Mouse (Mus musculus) liver, postnatal 0 days (tissue): ENCODE results near the gene Rbfox2. TPM values are rescaled to one million over a fixed set of nuclear protein-coding genes. Genes with fewer than 3 reads are reported as not detected.

Experiments used
- ATAC-seq: fragments of 200-750 bp; cut with Nextera tagmentation; 2 replicates; pipeline ENCODE4 v1.8.0; 2017; ENCODE audit warnings: mild to moderate bottlenecking, moderate library complexity
- DNase-seq: peaks from one replicate; pipeline ENCODE4 v3.0.0-alpha.2; 2016
- H3K27ac ChIP-seq: fragments of 300-500 bp; sonication (generic); 2 replicates; pipeline ENCODE4 v1.5.1; 2014; ENCODE audit warnings: antibody characterized with exemption, moderate library complexity, mild to moderate bottlenecking, low read depth
- H3K27me3 ChIP-seq: fragments of 300-500 bp; sonication (generic); 2 replicates; pipeline ENCODE4 v1.6.1; 2014; ENCODE audit warnings: low read length, control low read depth, mixed read lengths; ENCODE audit not compliant: insufficient read depth
- H3K36me3 ChIP-seq: fragments of 300-500 bp; sonication (generic); replicated peaks from 2 replicates; pipeline ENCODE4 v1.6.1; 2014; ENCODE audit warnings: mild to moderate bottlenecking, control low read depth, low read length, moderate library complexity, mixed read lengths; ENCODE audit not compliant: insufficient read depth
- H3K4me1 ChIP-seq: fragments of 300-500 bp; sonication (generic); 2 replicates; pipeline ENCODE4 v1.6.1; 2014; ENCODE audit warnings: antibody characterized with exemption, mild to moderate bottlenecking, control low read depth; ENCODE audit not compliant: insufficient read depth
- H3K4me2 ChIP-seq: fragments of 300-500 bp; sonication (generic); 2 replicates; pipeline ENCODE4 v1.6.1; 2014; ENCODE audit warnings: low read depth, mild to moderate bottlenecking, low read length, moderate library complexity, mixed read lengths
- H3K4me3 ChIP-seq: fragments of 300-500 bp; sonication (generic); 2 replicates; pipeline ENCODE4 v1.5.1; 2014; ENCODE audit warnings: low read depth, low read length
- H3K9ac ChIP-seq: fragments of 300-500 bp; sonication (generic); replicated peaks from 2 replicates; pipeline ENCODE4 v1.6.1; 2014; ENCODE audit warnings: mild to moderate bottlenecking, moderate library complexity
- H3K9me3 ChIP-seq: fragments of 300-500 bp; sonication (generic); 2 replicates; pipeline ENCODE4 v1.6.1; 2016; ENCODE audit warnings: mild to moderate bottlenecking, control low read depth, low read length, mixed read lengths
- CTCF ChIP-seq: sonication (generic); IDR thresholded peaks from 2 replicates; pipeline ENCODE4 v1.5.1; 2016; ENCODE audit warnings: antibody characterized with exemption, low read depth
- EP300 ChIP-seq: IDR thresholded peaks from 2 replicates; pipeline ENCODE4 v1.6.1; 2016; ENCODE audit warnings: antibody characterized with exemption, low read depth, mild to moderate bottlenecking
- WGBS: fragments of 180-500 bp; shearing (Covaris S2); extraction: QIAGEN DNeasy Blood & Tissue Kit; methylation state at CpG from one replicate; pipeline ENCODE4 v1.1.7; 2014; ENCODE audit not compliant: insufficient replicate concordance; 5-methylcytosine and 5-hydroxymethylcytosine counted together
- polyA plus RNA-seq: library from polyadenylated mRNA; unstranded; fragments of >200 nt; fragmentation: Nextera tagmentation; extraction: Ambion mirVana; gene quantifications from 2 replicates; pipeline ENCODE4 v1.2.1, GENCODE M21; 2015

The Rbfox2 gene
- polyA plus RNA-seq, 1 experiment from 2014 or later: 6.9 TPM

DNA sequence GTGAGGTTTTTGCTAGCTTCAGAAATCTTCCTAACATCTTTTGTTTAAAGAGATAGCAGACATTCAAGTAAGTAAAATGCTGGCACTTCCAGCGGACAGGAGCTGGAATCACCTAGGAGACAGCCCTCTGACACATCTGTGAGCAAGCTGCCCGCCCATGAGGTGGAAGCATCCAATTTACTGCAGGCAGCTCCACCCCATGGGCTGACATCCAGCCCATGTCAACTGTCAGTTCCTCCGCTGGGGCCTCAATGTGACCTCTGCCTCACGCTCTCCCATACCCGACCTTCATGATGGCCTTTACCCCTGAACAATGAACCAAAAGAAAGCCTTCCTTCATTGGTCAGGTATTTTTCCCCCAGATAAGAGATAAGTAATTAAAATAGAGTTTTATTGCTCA is 121.2 kb downstream of the Rbfox2 start:
- Histone ChIP-seq H3K27me3 (no peaks in the 10 kb centered on the region), H3K36me3 (no peaks in the 10 kb centered on the region), H3K4me1 (0 out of 2 replicates have a peak, but pooled peaks cover 3% of the 10 kb centered on the region), H3K4me3 (no peak overlapping the region), H3K9ac (no peak overlapping the region), H3K4me2 (no peak overlapping the region), H3K9me3 (no peaks in the 10 kb centered on the region), H3K27ac (no peak overlapping the region)
- DNase-seq: no peak
- WGBS: 53% methylated on average over 5 of the region's 5 CpGs
- peak; percentile 56; the same call in 1 of the 2 replicates for ATAC-seq
- no peak for TF ChIP-seq EP300
- no peak for TF ChIP-seq CTCF

DNA sequence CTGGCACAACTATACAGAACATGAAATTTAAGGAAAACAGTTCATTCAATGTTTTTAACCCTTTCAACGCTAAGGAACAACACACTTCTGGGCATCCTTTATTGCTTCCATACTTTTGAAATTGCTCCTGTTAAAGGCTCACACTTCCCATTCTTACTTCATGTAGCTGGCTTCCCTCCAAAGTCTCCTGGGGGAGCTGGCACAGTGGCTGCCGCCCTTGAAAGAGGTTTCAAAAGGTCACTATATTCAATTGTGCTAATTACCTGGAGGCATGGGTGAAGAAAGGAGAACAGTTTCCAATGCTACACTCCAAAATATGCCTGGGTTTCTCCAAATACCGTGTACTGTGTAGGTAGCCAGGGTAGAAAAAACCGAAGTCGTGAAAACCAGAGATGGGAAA is 124.0 kb downstream of the Rbfox2 start:
- DNase-seq (peak; percentile 31), ATAC-seq (no peak)
- 0 out of 2 replicates have a peak, but pooled peaks cover 3% of the 10 kb centered on the region for H3K4me1 ChIP-seq
- TF ChIP-seq EP300 (no peak), CTCF (no peak)
- H3K27me3 ChIP-seq: no peaks in the 10 kb centered on the region
- WGBS: 67% methylated on average over 5 of the region's 5 CpGs
- H3K27ac ChIP-seq: no peak overlapping the region
- H3K4me2 ChIP-seq: no peak overlapping the region
- H3K9me3 ChIP-seq: no peaks in the 10 kb centered on the region
- H3K36me3 ChIP-seq: no peaks in the 10 kb centered on the region
- H3K4me3 ChIP-seq: no peak overlapping the region
- no peak overlapping the region for H3K9ac ChIP-seq

DNA sequence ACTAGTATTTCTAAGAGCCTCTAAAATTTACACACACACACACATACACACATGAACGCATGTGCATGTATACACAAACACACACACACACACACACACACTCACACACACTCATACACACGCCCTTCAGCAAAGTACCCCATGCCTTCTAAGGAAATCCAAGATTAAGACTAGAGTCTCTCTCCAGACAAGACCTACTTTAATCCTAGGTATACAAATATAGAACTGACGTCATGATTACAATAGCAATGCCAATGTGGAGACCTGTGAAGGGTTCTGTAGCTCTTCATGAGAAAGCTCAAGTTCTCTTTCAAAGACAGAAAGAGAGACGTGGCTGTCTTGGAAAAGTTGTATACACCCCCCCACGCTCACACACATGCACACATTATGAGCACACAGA is 132.8 kb downstream of the Rbfox2 start:
- DNase-seq (no peak), ATAC-seq (no peak)
- no peak for TF ChIP-seq EP300
- H3K9ac ChIP-seq: no peak overlapping the region
- WGBS: 72% methylated on average over 5 of the region's 5 CpGs
- H3K4me1 ChIP-seq: peaks cover 8% of the 10 kb centered on the region; the same call in 1 of the 2 replicates
- H3K9me3 ChIP-seq: no peaks in the 10 kb centered on the region
- H3K27ac ChIP-seq: no peak overlapping the region
- no peaks in the 10 kb centered on the region for H3K27me3 ChIP-seq
- H3K36me3 ChIP-seq: no peaks in the 10 kb centered on the region
- no peak overlapping the region for H3K4me3 ChIP-seq
- H3K4me2 ChIP-seq: no peak overlapping the region

DNA sequence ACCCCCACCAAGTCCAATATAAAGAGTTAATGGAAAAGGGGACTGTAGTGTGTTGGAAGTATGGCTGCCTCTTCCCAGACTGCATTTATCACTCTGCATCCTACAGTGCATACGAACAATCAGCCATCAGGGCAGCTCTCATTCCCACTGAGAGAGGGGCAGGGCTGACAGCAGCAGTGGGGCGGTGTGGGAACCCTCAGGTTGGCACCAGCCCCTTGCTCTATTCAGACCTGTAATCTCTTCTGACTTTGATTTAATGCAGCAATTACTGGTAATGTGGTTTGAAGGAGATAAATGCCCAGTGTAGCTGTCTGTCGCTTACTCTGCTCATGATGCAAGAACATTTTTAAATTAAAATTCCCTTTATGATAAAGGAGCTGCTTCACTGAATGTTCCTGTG is 134.4 kb downstream of the Rbfox2 start:
- TF ChIP-seq EP300 (no peak), CTCF (no peak)
- no peaks in the 10 kb centered on the region for H3K27me3 ChIP-seq
- no peaks in the 10 kb centered on the region for H3K36me3 ChIP-seq
- H3K9me3 ChIP-seq: no peaks in the 10 kb centered on the region
- no peak for ATAC-seq
- DNase-seq: no peak
- WGBS: 82% methylated on average over 3 of the region's 3 CpGs
- no peak overlapping the region for H3K27ac ChIP-seq
- no peak overlapping the region for H3K9ac ChIP-seq
- no peak overlapping the region for H3K4me2 ChIP-seq
- H3K4me1 ChIP-seq: peaks cover 10% of the 10 kb centered on the region
- H3K4me3 ChIP-seq: no peak overlapping the region

DNA sequence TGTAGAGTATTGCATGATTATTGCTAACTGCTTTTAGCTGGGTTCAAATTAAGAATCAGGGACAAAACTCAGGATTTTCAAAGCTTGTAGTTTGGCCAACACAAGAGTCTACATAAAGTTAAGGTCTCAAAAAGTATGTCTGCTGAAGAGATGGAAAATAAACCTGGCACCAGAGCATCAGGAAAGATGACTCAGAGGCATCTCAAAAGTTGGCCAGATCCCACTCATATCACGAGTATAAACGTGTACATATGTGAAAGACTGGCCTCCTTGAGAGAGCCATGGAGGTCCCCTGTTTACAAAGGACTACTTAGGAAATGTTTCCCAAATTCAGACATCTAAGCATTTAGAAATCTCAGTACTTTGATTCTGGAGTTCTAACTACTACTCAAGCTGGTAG is 138.0 kb downstream of the Rbfox2 start:
- no peak for ATAC-seq
- DNase-seq: no peak
- TF ChIP-seq CTCF (no peak), EP300 (no peak)
- no peaks in the 10 kb centered on the region for H3K27me3 ChIP-seq
- H3K4me2 ChIP-seq: no peak overlapping the region
- H3K9me3 ChIP-seq: no peaks in the 10 kb centered on the region
- H3K9ac ChIP-seq: no peak overlapping the region
- H3K4me1 ChIP-seq: peaks cover 13% of the 10 kb centered on the region
- H3K4me3 ChIP-seq: no peak overlapping the region
- WGBS: 53% methylated on average over 2 of the region's 2 CpGs
- no peak overlapping the region for H3K27ac ChIP-seq
- no peaks in the 10 kb centered on the region for H3K36me3 ChIP-seq

DNA sequence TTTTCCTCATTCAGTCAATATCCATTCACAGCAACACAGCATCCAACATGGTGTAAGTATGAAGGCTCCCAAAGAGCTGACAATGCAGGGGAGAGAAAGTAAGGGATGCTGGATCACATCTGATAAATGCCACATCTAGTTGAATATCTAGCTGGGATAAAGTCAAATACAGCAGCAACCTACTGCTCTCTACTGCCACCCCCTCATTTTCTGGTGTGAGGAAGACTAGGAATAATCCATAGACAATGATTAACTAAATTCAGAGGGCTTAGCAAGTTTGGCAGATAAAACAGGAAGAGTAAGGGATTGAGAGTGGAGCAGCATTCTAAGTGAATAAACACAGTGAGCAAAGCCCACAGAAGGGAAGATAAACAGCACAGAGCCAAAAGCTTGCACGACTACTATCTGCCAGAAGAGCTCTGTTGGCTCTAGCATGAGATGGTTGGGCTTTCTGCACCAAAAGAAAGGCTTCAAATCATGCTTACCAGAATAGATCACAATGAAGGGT is 140.5 kb downstream of the Rbfox2 start:
- no peaks in the 10 kb centered on the region for H3K36me3 ChIP-seq
- H3K4me3 ChIP-seq: no peak overlapping the region
- no peak overlapping the region for H3K9ac ChIP-seq
- no peaks in the 10 kb centered on the region for H3K27me3 ChIP-seq
- peak overlapping the region; percentile 22; the same call in 1 of the 2 replicates for H3K27ac ChIP-seq
- H3K9me3 ChIP-seq: no peaks in the 10 kb centered on the region
- 41% methylated on average over 1 of the region's 1 CpGs for WGBS
- H3K4me2 ChIP-seq: no peak overlapping the region
- H3K4me1 ChIP-seq: peaks cover 21% of the 10 kb centered on the region
- DNase-seq: no peak
- ATAC-seq: peak; percentile 67
- TF ChIP-seq CTCF (peak; percentile 43), EP300 (no peak)

DNA sequence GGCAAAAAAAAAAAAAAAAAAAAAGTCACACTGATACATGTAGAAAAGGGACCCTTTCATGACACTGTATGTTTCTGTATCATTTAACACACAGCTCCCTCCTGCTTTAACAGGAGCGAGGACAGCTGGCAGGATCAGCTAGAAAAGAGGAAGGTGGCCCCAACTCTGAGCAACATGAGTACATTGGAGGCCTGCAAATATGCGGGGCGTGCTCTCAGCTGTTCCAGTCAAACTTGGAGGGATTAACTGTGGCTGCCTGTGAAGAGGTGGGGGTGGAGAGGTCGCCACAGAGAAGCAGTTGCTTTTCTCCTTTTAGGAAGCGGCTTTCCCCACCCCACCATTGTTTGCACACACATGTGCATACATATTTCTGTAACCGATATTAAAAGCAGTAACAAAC is 143.5 kb downstream of the Rbfox2 start:
- Histone ChIP-seq H3K27me3 (no peaks in the 10 kb centered on the region), H3K27ac (no peak overlapping the region; the same call in 1 of the 2 replicates), H3K4me3 (no peak overlapping the region), H3K9ac (no peak overlapping the region), H3K9me3 (no peaks in the 10 kb centered on the region), H3K36me3 (no peaks in the 10 kb centered on the region), H3K4me2 (no peak overlapping the region), H3K4me1 (peaks cover 28% of the 10 kb centered on the region)
- ATAC-seq (no peak), DNase-seq (no peak)
- WGBS: 14% methylated on average over 6 of the region's 6 CpGs
- TF ChIP-seq CTCF: no peak
